Mouse (Mus musculus) cerebellum, postnatal 10 days (tissue): ENCODE data around the gene Evl.

Experiments used
- DNase-seq, 2 experiments: peaks; one replicate each; pipeline ENCODE4 v3.0.0; 2021; ENCODE audit warnings: mixed read lengths in 2 of 2

The Evl gene

DNA sequence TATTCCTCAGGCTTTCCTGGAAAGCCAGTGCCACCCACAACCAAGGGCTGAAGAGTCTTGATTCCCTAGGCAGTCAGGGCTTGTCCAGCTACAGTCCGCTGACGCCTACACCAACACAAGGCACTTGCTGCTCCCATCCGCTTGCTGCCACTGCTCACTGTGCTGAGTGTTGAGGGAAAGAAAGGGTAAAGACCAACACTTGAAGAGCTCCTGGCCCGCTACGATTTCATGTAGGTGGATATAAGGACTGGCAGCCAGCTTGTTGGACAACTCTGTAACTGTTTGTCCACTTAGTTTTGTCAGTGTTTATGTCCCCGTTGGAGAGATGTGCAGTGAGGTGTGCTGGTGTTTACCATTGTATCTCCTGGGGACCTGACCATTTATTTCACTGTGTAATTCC, 38.3 kb downstream of the Evl start:
- no peak for DNase-seq

DNA sequence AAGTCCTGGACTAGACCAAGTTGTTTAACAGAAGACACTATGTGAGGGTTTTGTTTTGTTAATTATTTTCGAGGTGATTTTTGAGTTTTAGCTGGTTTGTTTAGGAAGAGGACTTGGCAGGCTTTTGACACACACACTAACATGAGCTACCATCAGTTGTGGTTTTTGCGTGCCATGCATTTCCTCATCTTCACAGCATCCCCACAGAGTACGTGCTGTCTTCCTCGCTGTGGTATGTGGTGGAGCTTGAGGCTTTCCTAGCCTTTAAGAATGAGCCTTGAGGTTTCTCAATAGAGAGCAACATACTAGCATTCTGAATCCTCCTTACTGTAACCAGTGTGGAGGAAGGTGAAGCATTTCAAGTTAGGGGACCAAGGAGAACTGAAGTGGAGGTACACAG, 46.3 kb downstream of the Evl start:
- no peak for DNase-seq

DNA sequence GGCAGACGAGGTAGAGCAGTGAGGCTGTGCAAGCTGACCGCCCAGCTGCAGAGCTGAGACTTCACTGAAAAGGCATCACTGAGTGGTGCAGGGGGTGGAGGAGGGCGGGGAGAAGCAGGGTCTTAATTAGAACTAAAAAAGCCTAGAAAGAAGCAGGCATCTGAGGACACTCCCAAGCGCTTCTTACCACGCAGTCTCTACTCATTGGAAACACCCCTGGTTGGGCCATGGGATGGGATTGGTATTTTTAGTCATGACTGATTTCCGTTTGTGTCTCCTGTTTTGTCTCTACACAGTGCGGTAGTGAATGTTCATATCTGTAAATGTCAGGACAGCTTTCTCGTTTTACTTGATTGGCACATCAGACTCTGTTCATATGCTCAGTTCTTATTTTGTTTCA, 46.8 kb downstream of the Evl start:
- no peak for DNase-seq

DNA sequence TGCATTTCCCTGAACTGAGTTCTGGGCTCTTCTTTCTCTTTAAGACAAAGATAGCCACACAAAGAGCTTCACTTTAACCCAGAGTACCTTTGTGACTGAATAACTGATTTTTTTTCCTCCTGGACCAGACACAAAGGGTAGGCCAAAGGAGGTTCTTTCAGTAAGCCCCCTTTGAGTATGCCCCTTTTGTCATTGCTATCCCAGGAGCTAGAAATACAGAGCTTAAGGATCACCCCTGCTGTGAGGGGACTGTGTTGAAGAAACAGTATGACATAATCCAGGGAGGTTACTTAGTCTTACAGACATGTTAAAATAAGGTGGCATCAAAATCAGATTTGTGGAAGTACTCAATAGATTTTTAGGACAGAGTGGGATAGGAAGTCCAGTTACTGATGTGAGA, 50.0 kb downstream of the Evl start:
- DNase-seq: no peak

DNA sequence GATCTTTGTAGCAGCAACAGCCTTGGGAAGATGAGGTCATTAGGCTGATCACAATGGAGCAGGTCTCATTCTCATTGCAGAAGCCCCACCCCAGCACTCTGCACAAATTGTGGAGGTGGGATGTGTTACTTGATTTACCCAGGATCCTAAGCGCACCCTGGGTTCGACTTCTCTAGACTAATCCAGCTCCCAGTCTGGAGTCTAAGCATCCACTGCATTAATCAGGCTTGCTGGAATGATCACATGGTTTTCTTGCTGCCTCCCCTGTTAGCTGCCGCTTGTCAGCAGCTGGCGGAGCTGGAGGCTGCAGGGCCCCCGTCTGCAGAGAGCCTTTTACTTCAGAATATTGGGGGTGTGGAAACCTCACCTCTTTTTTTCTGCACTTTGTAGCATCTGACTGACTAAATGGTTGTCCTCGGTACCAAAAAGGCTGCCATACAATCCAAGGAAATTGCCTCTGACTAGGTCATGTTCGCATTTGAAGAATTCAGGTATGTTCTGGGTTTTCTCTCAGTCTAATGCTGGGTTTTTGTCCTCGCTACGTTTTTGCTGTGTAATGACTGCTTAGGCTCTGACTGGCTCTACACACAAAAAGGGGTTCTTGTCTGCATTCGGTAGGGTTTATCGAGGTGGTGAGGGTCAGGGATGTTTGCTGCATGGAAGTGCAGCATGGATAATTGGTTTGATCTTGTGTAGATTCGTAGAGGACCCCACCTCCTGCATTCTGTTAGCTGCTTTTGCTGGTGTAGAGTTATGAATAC, 51.2 kb downstream of the Evl start:
- no peak for DNase-seq

DNA sequence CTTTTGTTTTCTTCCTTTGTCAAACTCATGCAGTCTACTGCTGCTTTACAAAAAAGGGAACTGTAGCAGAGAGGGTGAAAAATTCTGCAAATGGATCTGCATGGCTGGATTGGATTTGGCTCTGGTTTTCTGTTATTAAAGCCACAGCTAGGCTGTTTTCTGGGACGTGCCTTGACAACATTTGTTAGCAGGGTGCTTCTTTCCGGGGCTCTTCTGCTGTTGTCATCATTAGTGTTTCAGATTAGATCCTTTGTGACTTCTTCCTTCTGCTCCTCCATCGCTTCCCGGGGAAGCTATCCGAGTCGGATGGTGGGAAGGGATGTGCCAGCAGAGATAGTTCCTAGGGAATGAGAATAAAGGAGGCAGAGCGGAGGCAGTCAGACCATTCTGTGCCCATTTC, 51.8 kb downstream of the Evl start:
- DNase-seq: no peak

DNA sequence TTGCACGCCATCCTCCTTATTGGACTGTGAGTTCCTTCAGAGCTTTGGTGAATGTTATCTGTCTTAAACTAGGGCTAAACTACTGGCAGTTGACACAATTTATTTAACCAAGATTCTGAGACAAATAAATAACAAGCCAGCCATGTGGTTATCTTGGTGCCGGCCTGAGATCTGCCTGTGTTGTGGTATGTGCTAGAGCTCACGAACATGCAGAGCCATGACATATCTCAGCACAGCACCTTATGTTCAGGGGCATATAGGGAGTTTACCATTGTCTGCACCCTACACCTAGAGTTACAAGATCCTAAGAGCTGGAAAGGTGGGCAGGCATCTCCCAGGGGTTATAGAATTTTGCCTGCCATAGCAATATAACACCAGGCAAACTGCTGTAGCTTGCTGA, 54.9 kb downstream of the Evl start:
- no peak for DNase-seq

DNA sequence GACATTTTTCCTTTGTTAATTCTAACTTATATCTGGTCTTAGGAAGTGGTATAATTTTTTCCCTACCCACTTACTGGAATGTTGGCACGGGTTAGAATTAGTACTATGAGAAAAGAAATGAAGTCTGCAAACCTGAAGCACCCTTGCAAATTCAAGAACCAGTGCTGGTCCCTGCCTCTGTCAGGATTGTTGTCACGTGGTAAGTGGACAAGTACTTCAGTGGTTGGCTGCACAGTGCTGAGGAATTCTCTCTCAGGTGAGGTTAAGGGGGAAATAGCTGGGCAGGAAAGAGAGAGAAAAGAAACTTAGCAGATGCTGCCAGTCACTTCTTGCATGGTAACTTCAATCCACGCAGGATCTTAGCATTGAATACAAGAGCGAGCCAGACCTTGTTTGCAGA, 55.7 kb downstream of the Evl start:
- DNase-seq: no peak

DNA sequence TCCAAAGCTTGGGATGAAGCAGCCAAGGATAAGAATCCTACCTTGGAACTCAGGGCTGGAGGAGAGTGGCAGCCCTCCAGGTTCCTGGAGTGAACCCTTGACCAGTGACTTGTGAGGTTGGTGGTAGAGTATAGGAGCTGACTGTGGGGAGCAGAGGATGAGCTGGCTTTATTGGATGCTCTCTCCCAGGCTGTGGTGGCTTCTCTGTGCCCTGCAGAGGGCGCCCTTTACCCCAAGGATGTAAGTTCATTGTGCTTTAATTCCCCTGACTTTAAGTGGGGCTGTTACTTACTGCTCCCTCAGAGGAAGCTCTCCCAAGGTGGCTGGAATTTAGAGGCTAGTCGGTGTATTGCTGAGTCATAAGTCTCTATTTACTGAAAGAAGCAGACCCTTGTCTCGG, 58.6 kb downstream of the Evl start:
- peak; percentile 71 to 74 for DNase-seq

DNA sequence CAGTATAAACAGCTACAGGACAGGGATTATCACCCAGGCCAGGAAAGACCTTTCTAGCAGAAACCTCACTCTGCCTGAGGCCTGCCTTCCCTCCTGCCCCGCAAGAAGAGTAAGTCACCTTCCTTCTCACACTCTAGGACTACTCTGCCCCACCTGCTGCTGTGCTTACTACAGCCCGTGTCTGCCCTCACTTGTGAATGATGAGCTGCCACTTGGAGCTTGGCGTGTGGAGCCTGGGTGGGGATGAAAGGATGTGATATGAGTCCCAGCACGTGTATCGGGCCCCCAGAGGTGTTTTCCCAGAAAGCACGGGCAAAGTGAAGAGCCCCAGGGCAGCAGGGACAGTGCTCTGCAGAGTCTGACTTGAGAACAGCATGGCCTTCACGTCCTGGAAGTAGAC, 63.0 kb downstream of the Evl start:
- DNase-seq: no peak

DNA sequence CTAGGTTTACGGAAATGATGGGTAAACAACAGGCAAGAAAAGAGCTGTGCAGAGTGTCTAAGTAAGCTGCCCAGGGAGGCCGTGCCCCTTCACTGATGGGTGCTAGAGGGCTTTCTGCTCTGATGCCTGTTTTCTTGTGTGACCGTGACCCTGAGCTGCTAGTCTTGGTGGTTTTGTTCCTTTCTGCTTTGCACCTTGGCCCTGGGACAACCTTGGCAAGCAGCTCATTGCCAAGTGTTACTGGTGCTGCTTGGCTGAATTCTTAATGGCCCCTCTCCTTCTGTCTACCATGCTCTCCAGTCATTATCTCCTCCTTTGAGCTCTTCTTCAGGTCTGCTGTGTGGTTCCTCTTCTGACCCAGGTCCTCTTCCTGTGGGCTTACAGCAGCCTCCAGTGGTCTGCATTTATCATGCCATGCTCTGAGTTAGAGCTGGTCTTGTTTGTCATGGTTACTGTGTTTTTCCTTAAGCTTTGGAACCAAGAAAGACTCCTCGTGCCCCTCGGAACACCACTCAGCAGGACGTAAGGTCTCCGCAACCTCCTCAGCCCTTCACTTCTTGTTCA, 65.4 kb downstream of the Evl start:
- peak; percentile 82 to 87 for DNase-seq

DNA sequence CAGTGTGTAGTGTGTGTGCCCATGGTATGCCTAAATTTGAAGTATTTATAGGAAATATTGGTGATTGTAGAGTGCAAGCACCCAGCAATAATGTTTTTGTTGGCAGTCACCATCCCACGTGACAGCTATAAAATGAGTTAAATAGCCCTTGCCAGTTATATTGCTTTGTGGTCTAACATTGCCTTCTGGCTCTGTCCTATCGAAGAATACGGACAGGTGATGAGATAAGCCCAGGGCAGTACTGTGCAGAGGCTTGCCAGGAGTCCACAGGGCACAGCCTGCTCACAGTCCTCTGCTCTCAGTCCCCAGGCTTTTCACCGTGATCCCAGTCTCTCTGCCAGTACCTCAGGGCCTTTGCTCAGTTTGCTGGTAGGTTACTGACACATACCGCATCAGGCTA, 67.9 kb downstream of the Evl start:
- peak; percentile 24 to 39 for DNase-seq

DNA sequence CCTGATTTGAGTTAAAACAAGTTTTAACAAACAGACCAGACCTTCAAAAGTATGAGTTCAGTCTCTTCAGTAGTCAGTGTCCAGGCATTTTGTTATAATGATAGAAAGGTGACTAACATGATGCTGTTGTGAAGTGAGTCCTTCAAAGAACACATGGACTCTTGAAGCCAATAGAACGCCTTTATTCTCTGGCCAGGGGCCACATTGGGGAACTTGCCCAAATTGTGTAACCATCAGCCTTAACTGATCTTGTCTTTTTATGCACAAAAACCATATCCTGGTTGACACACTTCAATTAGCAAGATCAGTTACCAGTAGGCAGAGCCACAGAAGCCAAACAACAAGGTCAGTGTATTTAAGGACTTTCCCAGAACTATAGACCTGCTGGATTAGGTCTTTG, 75.0 kb downstream of the Evl start:
- no peak for DNase-seq

DNA sequence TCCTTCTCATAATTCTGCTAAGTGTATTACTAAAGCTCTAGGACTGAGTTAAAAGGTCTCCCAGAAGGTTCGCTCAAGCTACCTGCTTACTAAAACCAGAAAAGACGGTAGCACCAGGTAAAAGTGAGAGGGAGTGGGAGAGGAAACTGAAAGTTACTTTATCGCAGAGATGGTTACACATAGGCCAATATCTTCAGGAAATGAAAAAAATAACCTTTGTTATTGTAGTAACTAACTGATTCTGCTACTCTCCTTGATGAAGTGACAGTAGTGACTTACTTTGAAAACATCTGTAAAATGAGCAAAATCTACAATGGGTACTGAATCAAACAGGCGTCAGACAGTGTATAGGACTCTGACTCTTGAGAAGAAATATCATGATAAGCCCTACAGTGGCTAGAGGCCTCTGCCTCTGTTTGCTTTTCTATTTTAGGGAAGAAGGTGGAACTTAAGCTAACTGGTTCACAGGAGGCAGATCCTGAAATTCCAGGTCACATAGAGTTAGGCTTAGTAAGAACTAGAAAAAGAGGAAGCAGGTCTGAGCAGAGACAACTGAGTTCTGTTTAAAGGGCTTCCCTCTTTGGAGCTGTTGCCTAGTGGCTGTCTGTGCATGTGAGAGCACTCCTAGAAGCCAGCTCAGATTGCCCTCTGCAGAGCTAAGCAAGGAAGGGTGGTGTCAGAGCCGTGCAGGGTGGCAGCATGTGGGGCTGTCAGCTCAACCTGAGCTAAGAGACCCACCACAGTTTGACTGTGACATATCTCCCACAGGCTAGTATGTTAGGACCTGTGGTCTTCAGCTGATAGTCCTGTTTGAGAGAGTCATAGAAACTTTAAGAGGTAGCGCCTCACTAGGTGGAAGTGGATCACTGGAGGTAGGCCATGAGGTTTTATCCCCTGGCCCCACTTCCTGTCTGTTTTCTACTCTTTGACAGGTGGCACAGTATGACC, 76.5 kb downstream of the Evl start:
- DNase-seq: no peak

DNA sequence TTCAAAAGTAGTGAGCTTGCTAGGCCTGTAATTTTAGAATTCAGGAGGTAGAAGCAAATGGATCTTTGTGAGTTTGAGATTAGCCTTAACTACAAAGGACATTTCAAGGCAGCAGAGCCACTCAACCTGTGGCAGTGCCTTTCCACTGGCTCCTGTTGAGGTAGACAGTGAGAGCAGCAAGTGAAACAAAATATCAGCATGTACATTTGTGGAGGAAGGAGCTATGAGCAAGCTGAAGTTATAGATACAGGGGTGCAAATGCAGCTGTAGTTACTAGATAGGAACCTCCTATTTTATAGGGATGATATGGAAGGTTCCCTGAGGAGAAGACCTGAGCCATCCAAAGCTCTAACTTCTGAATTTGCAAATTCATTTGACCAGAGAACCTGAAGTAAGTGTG, 78.0 kb downstream of the Evl start:
- DNase-seq: no peak

DNA sequence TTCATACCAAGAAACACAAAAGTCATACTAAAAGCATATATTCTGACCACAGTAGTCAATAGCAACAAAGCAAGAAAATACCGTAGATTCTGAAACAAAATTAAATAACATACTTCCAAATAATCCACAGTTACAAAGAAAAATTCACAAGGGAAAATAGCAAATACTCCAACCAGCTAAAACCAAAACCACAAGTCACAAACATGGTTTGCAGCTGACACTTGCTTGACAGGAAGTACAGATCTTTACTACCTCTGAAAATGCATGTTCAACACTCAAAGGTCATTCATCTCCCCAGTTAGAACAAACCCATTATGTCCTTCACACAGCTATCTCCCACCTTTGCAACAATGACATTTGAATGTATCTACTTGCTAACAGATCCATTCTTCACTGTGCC, 79.5 kb downstream of the Evl start:
- DNase-seq: no peak

DNA sequence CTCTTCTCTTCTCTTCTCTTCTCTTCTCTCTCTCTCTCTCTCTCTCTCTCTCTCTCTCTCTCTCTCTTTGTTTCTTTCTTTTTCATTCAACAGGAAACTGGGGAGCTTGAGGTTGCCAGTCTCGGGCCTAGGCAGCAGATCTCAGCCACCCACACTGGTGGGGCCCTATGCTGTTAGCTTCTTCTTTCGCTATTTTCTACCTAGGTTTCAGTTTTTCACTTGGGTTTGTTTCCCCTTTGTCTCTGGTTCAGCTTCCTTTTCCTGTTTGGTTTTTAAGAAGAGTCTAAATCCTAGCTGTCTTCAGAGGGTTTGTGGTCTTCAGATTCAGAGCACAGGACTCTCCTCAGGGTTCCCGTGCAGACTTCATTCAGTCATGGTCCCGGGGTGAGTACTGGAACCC, 81.0 kb downstream of the Evl start:
- DNase-seq: no peak

DNA sequence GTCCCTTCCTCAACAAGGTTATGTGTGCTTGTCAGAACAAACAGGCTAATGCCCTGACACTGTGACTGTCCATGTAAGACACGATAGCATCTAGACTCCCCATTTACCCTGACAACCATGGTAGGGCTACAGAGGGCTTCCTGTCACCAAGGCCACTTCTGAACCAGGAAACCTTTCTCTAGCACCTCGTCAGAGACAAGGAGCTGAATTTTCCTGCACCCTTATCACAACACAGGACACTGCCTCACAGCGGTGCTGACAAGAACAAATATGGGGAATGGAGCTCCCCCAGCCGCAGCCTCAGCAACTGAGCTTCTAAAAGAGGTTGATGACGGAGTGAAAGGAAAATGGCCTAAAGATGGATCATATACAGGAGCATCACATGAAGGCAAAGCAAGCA, 82.9 kb downstream of the Evl start:
- DNase-seq: no peak

DNA sequence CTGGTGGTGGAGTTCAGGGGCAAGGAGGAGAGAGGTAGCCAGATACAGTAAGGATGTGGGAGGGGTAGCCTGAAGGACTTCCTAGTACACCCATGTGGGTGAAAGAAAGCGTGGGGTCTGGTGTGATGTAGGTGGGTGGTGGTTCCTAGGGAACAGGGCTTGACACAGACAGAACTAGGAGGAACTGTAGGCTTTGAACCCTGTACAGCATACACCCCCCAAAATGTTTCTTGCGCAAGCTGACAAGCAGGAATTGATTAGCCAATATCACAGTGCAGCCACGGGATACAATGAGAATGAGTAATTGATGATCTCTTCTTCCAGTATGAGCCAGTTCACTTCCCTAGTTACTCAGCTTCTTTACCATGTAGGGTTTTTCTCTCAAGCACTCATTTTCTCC, 84.6 kb downstream of the Evl start:
- DNase-seq: no peak

DNA sequence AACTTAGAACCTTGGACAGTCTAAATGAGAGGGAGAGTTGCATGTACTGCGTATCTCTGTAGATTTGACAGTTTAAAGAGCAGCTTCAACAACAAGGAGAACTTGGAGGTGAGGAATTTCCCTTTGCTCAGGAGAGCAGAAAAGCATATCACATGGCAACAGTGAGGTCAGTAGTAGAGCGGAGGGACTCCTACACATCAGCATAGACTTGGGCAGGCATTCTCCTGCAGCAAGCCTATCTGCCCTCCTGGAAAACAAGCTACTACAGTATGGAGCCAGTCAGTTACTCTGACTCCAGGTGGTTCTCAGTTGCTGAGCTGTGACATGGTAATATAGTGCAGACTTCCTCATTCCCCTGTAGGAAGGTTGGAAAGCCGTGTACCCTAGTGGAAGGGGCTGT, 87.5 kb downstream of the Evl start:
- DNase-seq: no peak

DNA sequence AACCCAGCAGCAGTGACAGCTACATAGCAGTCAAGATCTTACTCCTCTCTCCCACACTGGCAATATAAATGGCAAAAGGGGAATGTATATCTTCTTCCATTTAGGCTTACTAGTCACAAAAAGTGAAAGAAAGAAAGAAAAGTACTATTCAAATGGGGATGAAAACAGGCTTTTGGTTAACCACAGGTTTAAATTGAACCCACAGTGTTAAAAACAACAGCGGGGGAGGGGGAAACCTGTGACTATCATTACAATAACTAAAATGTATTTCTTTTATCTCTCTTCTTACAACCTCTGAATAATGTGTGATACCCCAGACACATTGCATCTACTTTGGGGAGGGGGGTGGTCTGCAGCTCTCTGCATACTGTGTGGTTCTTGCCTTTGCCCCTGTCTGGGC, 91.7 kb downstream of the Evl start:
- no peak for DNase-seq

DNA sequence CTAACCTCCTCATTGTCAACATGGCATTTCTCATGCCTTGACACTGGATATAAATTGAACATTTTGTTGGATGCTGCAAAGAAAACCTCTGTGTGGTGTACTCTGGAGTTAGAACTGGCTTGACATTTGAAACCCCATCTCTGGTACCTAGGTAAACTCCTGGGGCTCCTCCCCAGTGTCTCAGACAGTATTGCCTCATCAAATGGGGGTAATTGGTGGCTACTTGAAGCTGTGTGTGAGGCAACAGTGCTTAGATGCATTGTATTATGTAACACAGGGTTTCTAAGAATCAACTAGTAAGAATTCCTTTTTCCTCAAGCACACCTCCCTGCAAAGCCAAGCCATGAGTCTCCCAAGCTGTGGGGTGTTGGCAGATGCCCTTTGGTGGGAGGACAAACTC, 93.3 kb downstream of the Evl start:
- no peak for DNase-seq

DNA sequence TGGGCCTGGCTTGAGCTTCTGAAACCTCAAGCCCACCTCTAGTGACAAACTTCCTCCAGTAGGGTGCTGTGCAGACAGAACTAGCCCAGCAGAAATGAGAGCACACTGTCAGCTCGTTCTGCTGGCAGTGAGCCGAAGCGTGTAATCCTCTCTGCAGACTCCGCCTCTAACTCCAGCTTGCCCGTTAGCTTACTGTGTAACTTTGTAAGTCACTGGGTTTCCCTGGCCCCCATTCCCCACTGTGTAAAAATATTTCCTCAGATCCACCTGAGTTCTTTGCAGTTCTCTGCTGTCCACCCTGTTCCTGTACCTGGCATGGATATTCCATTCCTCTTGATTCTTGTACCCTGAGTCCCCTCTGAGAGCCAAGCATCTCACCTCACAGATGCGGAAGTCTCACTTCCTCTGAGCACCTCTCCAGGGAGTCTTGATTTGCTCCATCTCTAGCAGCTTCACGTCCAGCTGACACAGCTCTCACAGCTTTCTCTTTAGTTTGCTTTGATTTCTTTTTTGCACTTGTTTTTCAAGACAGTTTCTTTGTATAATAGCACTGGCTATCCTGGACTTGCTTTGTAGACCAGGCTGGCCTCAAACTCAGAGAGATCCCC, 96.6 kb downstream of the Evl start:
- peak; percentile 49 to 62 for DNase-seq
